Mouse (Mus musculus) ES-E14 (cell line): ENCODE results near the gene Pfdn2. TPM values are rescaled to one million over a fixed set of nuclear protein-coding genes. Genes with fewer than 3 reads are reported as not detected.

Experiments used
- DNase-seq: peaks from one replicate; pipeline ENCODE4 v3.0.0-alpha.2; 2013; ENCODE audit warnings: low read depth, low spot score
- H3K27ac ChIP-seq: 2 replicates; pipeline ENCODE4 v1.5.1; 2012; ENCODE audit warnings: low read depth, mild to moderate bottlenecking, low read length, moderate library complexity, mixed read lengths; ENCODE audit not compliant: poor library complexity, insufficient read depth, severe bottlenecking
- H3K36me3 ChIP-seq: 2 replicates; pipeline ENCODE4 v1.6.1; 2012; ENCODE audit warnings: mild to moderate bottlenecking, low read length, moderate library complexity, mixed read lengths; ENCODE audit not compliant: control insufficient read depth, poor library complexity, insufficient read depth, severe bottlenecking
- H3K4me1 ChIP-seq, 2 experiments: fragments of 150-350 bp in 1 of 2; sonication (generic) in 1 of 2; 2 replicates each; pipeline ENCODE4 v1.6.1; 2012; ENCODE audit warnings: low read length in 2 of 2, mild to moderate bottlenecking in 1 of 2, mixed read lengths in 1 of 2; ENCODE audit not compliant: control insufficient read depth in 2 of 2, insufficient read depth in 2 of 2, poor library complexity in 1 of 2
- H3K4me3 ChIP-seq, 2 experiments: fragments of 150-350 bp in 1 of 2; sonication (generic) in 1 of 2; 2 replicates each; pipeline ENCODE4 v1.5.1; 2012; ENCODE audit warnings: low read length in 2 of 2, low read depth in 1 of 2, mild to moderate bottlenecking in 1 of 2, mixed read lengths in 1 of 2; ENCODE audit not compliant: insufficient read depth in 1 of 2, poor library complexity in 1 of 2, severe bottlenecking in 1 of 2
- H3K9ac ChIP-seq: 2 replicates; pipeline ENCODE4 v1.6.1; 2012; ENCODE audit warnings: low read depth, mild to moderate bottlenecking, low read length, mixed read lengths; ENCODE audit not compliant: poor library complexity, insufficient read depth, severe bottlenecking
- H3K9me3 ChIP-seq: fragments of 150-350 bp; sonication (generic); 2 replicates; pipeline ENCODE4 v1.6.1; 2012; ENCODE audit warnings: low read depth, mild to moderate bottlenecking, low read length; ENCODE audit not compliant: control insufficient read depth, insufficient read depth
- CHD2 ChIP-seq: IDR thresholded peaks from 2 replicates; pipeline ENCODE4 v1.6.1; 2014; ENCODE audit warnings: mild to moderate bottlenecking, low read depth, low read length, inconsistent platforms
- HCFC1 ChIP-seq: IDR thresholded peaks from 2 replicates; pipeline ENCODE4 v1.6.1; 2012; ENCODE audit warnings: low read length, inconsistent platforms, borderline replicate concordance; ENCODE audit not compliant: insufficient read depth
- MAFK ChIP-seq: IDR thresholded peaks from 2 replicates; pipeline ENCODE4 v1.6.1; 2014; ENCODE audit warnings: mild to moderate bottlenecking, low read depth, low read length, inconsistent platforms; ENCODE audit not compliant: insufficient read depth
- ZC3H11A ChIP-seq: IDR thresholded peaks from 2 replicates; pipeline ENCODE4 v1.6.1; 2012; ENCODE audit warnings: low read depth, mild to moderate bottlenecking, inconsistent platforms, low read length, borderline replicate concordance
- ZNF384 ChIP-seq: IDR thresholded peaks from 2 replicates; pipeline ENCODE4 v1.6.1; 2012; ENCODE audit warnings: low read depth, low read length, inconsistent platforms
- in situ Hi-C, 2 experiments: fragments of 600-800 bp; cut with MboI; formaldehyde crosslinking; loops; one replicate each; pipeline ENCODE4 v1.15.1; 2025; ENCODE audit warnings: low sequenced_read_pairs in 2 of 2, inconsistent platforms in 1 of 2; ENCODE audit not compliant: unreplicated experiment in 2 of 2
- total RNA-seq: library from RNA; depleted of rRNA; stranded (reverse); fragments of 300-350 nt; gene quantifications from 2 replicates; pipeline ENCODE4 v1.2.3, GENCODE M21; 2012

The Pfdn2 gene
- total RNA-seq, 1 experiment = 41.6 TPM

DNA sequence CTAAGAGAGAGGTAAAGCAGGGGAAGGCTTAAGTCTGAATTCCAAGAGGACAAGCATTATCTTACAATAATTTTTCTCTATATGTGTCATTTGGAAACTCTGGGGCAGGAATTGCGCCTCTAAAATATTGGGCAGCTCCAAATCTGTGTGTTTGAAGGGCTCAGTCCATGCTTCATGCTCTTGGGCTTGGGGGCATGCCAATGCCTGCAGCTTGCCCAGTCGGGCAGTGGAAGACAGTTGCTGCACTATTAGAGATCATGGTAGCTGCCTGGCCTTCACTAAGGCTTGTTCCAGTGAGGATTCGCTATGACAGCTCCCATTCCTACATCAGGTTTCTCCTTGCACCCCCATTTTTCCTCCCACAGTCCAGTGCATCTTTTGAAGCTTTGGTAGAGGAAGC lies 3.2 kb downstream of the Pfdn2 start:
- Histone ChIP-seq H3K36me3 (peaks cover 8% of the 10 kb centered on the region; the same call in 1 of the 2 replicates), H3K4me3 (no peak overlapping the region), H3K9ac (no peak overlapping the region), H3K9me3 (no peaks in the 10 kb centered on the region), H3K27ac (no peak overlapping the region), H3K4me1 (peaks cover 3 to 6% of the 10 kb centered on the region in 2 experiments)
- DNase-seq = no peak
- in situ Hi-C loops = no loop called here
- TF ChIP-seq CHD2 (no peak), MAFK (no peak), HCFC1 (no peak), ZC3H11A (no peak), ZNF384 (no peak)

DNA sequence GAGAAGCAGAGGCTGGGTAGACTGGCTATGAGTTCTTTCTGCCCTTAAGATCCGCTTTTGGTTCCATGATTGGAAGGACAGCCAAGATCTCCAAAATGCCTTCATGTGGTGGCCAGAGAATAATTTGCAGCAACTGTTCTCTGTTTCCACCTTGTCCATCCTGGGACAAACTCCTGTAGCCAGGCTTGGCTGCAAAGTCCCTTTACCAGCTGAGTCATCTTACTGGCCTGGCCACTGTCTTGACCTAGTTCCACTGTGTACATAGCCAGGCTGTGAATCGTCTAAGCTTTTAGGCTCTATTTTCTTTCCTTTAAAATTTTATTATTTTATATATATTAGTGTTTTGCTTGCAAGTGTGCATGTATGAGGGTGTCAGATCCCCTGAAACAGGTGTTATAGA lies 3.7 kb downstream of the Pfdn2 start:
- in situ Hi-C loops = no loop called here
- H3K27ac ChIP-seq = no peak overlapping the region
- H3K9ac ChIP-seq = peak overlapping the region; percentile 25; the same call in 1 of the 2 replicates
- no peak for DNase-seq
- no peaks in the 10 kb centered on the region for H3K9me3 ChIP-seq
- no peak overlapping the region for H3K4me3 ChIP-seq
- TF ChIP-seq ZNF384 (no peak), ZC3H11A (no peak), MAFK (no peak), CHD2 (no peak), HCFC1 (no peak)
- peaks cover 8% of the 10 kb centered on the region; the same call in 1 of the 2 replicates for H3K36me3 ChIP-seq
- H3K4me1 ChIP-seq = peaks cover 3 to 6% of the 10 kb centered on the region in 2 experiments

DNA sequence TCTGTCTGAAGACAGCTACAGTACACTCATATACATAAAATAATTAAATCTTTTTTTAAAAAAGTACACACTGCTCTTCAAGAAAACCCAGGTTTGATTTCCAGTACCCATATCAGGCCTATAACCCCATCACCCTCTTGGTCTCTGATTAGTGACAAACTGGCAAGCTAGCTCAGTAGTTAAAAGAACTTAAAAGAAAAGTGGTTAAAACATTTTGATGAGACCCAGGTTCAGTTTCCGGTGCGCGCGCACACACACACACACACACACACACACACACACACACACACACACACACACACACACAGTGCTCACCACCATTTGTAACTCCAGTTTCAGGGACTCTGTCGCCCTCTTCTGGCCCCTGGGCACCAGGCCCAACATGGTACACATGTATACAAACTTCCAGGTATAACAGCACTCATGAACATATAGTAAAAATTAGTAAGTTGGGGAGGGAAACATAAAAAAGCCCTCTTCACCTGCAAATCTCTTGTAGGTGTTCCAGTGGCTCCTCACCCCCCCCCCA lies 10.4 kb downstream of the Pfdn2 start:
- no peak for TF ChIP-seq MAFK
- TF ChIP-seq ZC3H11A = no peak
- TF ChIP-seq ZNF384 = no peak
- no peak for TF ChIP-seq HCFC1
- no peak for TF ChIP-seq CHD2
- Histone ChIP-seq H3K9me3 (no peaks in the 10 kb centered on the region), H3K4me3 (no peak overlapping the region), H3K9ac (no peak overlapping the region), H3K4me1 (peaks cover 0 to 6% of the 10 kb centered on the region in 2 experiments; a peak in 3 of 4 replicates), H3K36me3 (peaks cover 16% of the 10 kb centered on the region), H3K27ac (no peak overlapping the region)
- in situ Hi-C loops = no loop called here
- DNase-seq = no peak

DNA sequence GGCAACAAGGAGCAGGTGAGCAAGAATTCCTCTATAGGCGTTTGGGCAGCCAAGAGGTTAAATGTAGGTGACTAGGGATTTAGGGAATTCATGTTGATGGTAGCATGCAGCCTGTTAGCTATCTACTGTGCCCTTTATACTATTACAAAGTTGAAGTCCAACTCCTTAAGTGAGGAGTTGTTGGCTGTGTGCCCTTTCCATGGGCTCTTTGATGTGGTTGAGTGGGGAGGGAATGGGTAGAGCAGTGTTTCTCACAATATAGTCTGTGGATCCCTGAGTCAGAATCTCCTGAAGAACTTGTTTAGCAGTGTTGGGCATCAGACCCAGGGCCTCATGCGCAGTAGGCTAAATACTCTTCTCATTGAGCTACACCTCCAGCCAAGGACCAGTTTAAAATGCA lies 11.3 kb downstream of the Pfdn2 start:
- TF ChIP-seq CHD2 (no peak), MAFK (no peak), ZNF384 (no peak), ZC3H11A (no peak), HCFC1 (no peak)

More for the DNA sequence above, 11.3 kb downstream of the Pfdn2 start:
- Histone ChIP-seq H3K9me3 (no peaks in the 10 kb centered on the region), H3K27ac (no peak overlapping the region), H3K9ac (no peak overlapping the region), H3K4me3 (no peak overlapping the region), H3K36me3 (peaks cover 16% of the 10 kb centered on the region), H3K4me1 (peaks cover 0 to 6% of the 10 kb centered on the region in 2 experiments; a peak in 2 of 4 replicates)
- in situ Hi-C loops = no loop called here
- no peak for DNase-seq
